16 mouse cellular contexts compared by ENCODE assay signal in the genomic region with DNA sequence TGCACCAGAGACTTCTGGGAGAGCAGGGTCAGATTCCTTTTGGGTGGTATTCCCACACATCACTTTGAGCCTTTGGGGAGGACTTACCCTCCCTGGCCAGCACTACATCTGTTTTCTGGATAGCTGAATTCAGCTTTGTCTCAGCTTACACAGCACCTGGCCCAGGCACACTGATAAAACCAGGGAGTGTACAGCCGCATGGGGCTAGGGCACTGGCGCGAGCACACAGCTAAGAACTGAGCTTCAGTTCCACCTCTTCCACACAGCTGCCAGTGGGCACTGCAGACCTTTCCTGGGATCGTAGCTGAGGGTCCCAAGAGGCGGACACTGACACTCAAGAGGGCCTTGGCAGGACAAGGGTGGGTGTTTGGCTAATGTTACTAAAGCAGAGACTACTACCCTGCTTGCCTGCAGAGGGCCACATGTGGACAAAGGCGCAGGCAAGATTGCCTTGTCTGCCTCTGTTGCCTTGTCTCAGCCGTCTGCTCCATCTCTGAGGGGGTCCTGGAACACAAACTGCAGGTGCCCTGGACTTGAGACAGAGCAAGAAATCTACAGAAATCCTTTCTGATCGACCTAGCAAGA. TPM values are rescaled to one million over a fixed set of nuclear protein-coding genes. Genes with fewer than 3 reads are reported as not detected.
A peak's percentile ranks its signal among the peaks of the same experiment; 100 is the strongest.
DNase-seq lines count a peak whose midpoint lies in the region; ATAC-seq lines count a peak whose summit lies in the region.
"Had no signal": no experiment of that assay in that cellular context is flagged by ENCODE, and none has a peak within 500 bp of the region (broad histone marks: within the 10 kb centered on the region; RNA-seq: fewer than 3 reads in every experiment).

No protein-coding gene starts in this region.

- H3K9ac ChIP-seq in forebrain, embryonic 13.5 days, result no peak overlapping the region
- H3K9ac ChIP-seq: embryonic facial prominence, embryonic 12.5 days had no signal

- no peak overlapping the region for H3K4me2 ChIP-seq in forebrain, embryonic 13.5 days
- H3K4me2 ChIP-seq: embryonic facial prominence, embryonic 12.5 days had no signal

- peaks cover 44% of the 10 kb centered on the region for H3K36me3 ChIP-seq in forebrain, embryonic 13.5 days (ENCODE audit: poor library complexity, severe bottlenecking)

- H3K27ac ChIP-seq in forebrain, embryonic 13.5 days, result no peak overlapping the region
- H3K27ac ChIP-seq: embryonic facial prominence, embryonic 12.5 days had no signal

- peak; percentile 12; the same call in 1 of the 2 replicates for ATAC-seq in common myeloid progenitor, adult 5-6 weeks (replicated peaks; ENCODE audit: low read depth, poor library complexity, severe bottlenecking)
- peak; percentile 73 for ATAC-seq in megakaryocyte-erythroid progenitor cell, adult 5-6 weeks (replicated peaks; ENCODE audit: low FRiP score, low TSS enrichment, poor library complexity, severe bottlenecking)
- ATAC-seq in forebrain, embryonic 13.5 days, result no peak
- ATAC-seq: CD4-positive, CD25-positive, alpha-beta regulatory T cell, adult 4 months; inflammation-experienced regulatory T-cells, adult 6 months; lung, postnatal 0 days had no signal

- DNase-seq in spleen, adult 12 weeks (ENCODE audit: low spot score), result peak; percentile 40
- no peak for DNase-seq in spleen, postnatal 14 days (ENCODE audit: low spot score in 2 of 2)
- DNase-seq in liver, result peak; percentile 76
- DNase-seq in gastrocnemius, postnatal 36 days, result no peak
- DNase-seq: cerebellum, adult 11-12 months; heart, adult 11 months; kidney, postnatal 36 days; left cerebral cortex, postnatal 4 days; thymus, postnatal 25 days had no signal

- intact Hi-C loops in gastrocnemius, postnatal 36 days (cut with DNase I), result no loop called here

- H3K4me1 ChIP-seq in forebrain, embryonic 13.5 days, result peaks cover 38% of the 10 kb centered on the region

- no peaks in the 10 kb centered on the region for H3K9me3 ChIP-seq in forebrain, embryonic 13.5 days (replicated peaks)
- H3K9me3 ChIP-seq: embryonic facial prominence, embryonic 12.5 days had no signal

- no peak overlapping the region for H3K4me3 ChIP-seq in forebrain, embryonic 13.5 days
- H3K4me3 ChIP-seq: embryonic facial prominence, embryonic 12.5 days had no signal

- WGBS in forebrain, embryonic 13.5 days, result 83% methylated on average over 8 of the region's 8 CpGs

- no peaks in the 10 kb centered on the region for H3K27me3 ChIP-seq in forebrain, embryonic 13.5 days
- H3K27me3 ChIP-seq: embryonic facial prominence, embryonic 12.5 days had no signal

RNA-seq across cellular contexts. Expression of a gene that starts 57.4 kb away (rescaled TPM):
- total RNA-seq in common myeloid progenitor, adult 5-6 weeks (2017), result 23.0 and 38.6 TPM in 2 replicates
- 71.3 and 96.2 TPM in 2 replicates for total RNA-seq in megakaryocyte-erythroid progenitor cell, adult 5-6 weeks (2014; fragmentation: Nextera tagmentation)
- 25.5 and 33.5 TPM in 2 replicates for total RNA-seq in megakaryocyte-erythroid progenitor cell, adult 5-6 weeks (2017)
- 36.9 and 46.1 TPM in 2 replicates for polyA plus RNA-seq in forebrain, embryonic 13.5 days (2015; fragmentation: Nextera tagmentation; extraction: Ambion mirVana)
- 1 to 10 TPM; 7.3 to 8.7 TPM for total RNA-seq in gastrocnemius, postnatal 36 days (2021)

Comparison
In these comparisons a context has a peak if more than half of its experiments do, and no peak if none do; other contexts are left out.
1. DNase-seq: peak in spleen, adult 12 weeks (single experiment) and liver (single experiment); none in spleen, postnatal 14 days (0 of 2) and gastrocnemius, postnatal 36 days (0 of 2).